Mouse (Mus musculus) c-Kit-positive CD71-positive TER-119-negative erythroid progenitor cells, embryonic 14.5 days (primary cell): ENCODE results near the gene Nup85.

Source experiments
- DNase-seq: peaks from one replicate; pipeline ENCODE4 v3.0.0-alpha.2; 2013; ENCODE audit warnings: low read depth

The Nup85 gene

DNA sequence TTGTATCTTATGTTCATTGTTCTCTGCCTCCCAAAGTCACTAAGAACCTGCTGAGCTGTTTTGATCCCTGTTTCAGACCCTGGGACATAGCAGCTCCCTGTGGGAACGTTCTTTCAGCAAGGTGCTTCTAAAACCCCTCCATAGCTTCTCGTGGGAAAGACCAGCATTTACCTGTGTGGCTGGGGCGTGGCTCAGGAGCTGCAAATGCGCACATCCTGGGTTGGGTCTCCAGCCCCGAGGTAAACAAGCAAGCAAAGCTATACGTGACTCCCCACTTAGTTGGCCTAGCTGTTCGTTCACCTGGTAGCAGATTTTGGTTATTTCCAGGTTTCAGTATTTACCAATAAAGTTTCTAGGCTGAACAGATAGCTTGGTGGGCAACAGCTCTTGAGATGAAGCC is 68.0 kb downstream of the Nup85 start:
- DNase-seq, result no peak

DNA sequence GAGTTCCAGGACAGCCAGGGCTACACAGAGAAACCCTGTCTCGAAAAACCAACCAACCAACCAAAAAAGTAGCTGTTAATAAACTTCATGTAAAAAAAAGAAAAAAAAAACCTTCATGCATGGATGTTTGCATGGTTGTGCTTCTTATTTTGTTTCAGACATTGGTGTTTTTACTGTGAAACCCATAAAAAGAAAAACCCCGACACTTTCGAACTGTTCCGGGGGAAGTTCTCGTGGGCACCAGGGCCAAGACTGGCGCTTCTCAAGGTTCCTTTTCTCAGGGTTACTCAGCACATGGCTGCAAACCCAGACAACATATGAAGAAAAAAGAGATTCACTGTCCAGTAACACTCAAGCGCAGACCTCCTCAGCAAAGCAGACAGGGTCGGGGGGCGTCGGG is 68.6 kb downstream of the Nup85 start:
- no peak for DNase-seq
